Mouse (Mus musculus): ENCODE measurements at regions not wholly inside any gene's neighbourhood (a gene's known extent, or its start where the extent isn't known, plus 50 kb on each side); places are given as distances from the start of the nearest gene placed in this dataset.
A peak's percentile ranks its signal among the peaks of the same experiment; 100 is the strongest.

DNA sequence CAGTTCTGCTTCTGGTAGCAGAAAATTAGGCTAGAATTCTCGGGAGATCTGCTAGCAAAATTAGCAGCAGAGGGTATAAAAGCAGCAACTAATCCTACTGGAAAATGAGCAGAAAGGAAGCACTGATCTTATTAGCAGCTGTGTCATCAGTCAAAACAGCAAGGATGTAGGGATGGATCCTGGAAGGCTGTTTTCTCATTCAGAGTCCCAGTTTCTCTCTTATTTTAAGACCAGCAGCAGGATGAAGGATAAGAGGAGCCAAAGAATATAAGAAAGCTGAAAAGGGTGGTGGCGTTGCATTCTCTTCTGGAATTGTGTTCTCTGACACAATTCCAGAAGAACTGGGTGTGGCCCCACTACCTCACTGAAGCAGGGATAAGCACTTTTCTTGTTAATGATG is 123.0 kb upstream of the Pja2 start:
- ATAC-seq (ENCODE audit: low FRiP score) = no peak
- Histone ChIP-seq H3K4me1 (no peaks in the 10 kb centered on the region), H3K9me3 (replicated peaks) (no peaks in the 10 kb centered on the region), H3K9ac (replicated peaks) (no peak overlapping the region), H3K36me3 (no peaks in the 10 kb centered on the region), H3K4me2 (no peak overlapping the region), H3K4me3 (replicated peaks) (no peak overlapping the region), H3K27me3 (replicated peaks) (no peaks in the 10 kb centered on the region), H3K27ac (replicated peaks) (no peak overlapping the region)
- WGBS = 59% methylated on average over 2 of the region's 2 CpGs

DNA sequence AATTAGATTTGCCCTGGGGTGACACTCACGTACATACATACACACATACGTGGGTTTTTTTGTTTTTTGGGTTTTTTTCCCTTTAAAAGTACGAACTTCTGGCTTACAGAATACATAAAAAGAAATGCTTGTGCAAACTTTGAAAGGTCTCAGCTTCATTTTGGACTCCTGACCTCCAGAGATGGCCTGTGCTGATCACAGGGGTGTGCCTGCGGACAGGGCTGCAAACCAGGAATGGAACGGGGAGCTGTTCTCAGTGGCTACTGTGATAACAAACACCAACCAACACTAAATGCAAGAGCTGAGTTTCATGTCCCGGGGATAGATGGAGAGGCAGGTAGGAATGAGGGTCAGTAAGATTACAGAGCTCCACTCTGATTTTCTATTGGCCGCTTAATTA is 134.3 kb upstream of the Man2a1 start:
- Histone ChIP-seq H3K4me1 (peaks cover 15% of the 10 kb centered on the region), H3K4me2 (no peak overlapping the region), H3K36me3 (no peaks in the 10 kb centered on the region), H3K9me3 (replicated peaks) (no peaks in the 10 kb centered on the region), H3K27me3 (replicated peaks) (no peaks in the 10 kb centered on the region), H3K4me3 (replicated peaks) (no peak overlapping the region), H3K27ac (replicated peaks) (no peak overlapping the region), H3K9ac (replicated peaks) (no peak overlapping the region)
- 84% methylated on average over 7 of the region's 7 CpGs for WGBS
- ATAC-seq (ENCODE audit: low FRiP score) = no peak

DNA sequence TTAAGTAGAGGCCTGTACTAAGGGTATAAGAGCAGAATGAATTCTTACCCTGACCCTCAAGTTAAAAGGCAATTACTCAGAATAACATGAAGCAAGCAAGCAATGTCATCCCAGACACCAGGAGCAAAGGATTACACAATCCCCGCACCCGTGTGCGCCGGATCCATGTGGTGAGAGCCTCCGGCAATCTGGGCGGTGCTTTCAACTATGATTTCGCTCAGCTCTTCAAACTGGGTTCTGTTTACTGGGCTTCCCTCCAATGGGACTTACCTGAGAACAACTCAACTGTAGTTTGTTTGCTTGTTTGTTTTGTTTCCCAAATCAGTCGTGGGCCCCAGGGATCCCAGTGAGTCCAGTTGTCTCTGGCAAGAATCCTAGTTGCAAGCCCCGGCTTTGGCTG is 133.8 kb upstream of the Man2a1 start:
- WGBS = 77% methylated on average over 9 of the region's 9 CpGs
- H3K9me3 ChIP-seq (replicated peaks) = no peaks in the 10 kb centered on the region
- H3K36me3 ChIP-seq = no peaks in the 10 kb centered on the region
- no peak overlapping the region for H3K4me2 ChIP-seq
- no peak for ATAC-seq (ENCODE audit: low FRiP score)
- no peak overlapping the region for H3K9ac ChIP-seq (replicated peaks)
- H3K4me1 ChIP-seq = peaks cover 15% of the 10 kb centered on the region
- H3K27ac ChIP-seq (replicated peaks) = no peak overlapping the region
- no peak overlapping the region for H3K4me3 ChIP-seq (replicated peaks)
- H3K27me3 ChIP-seq (replicated peaks) = no peaks in the 10 kb centered on the region

DNA sequence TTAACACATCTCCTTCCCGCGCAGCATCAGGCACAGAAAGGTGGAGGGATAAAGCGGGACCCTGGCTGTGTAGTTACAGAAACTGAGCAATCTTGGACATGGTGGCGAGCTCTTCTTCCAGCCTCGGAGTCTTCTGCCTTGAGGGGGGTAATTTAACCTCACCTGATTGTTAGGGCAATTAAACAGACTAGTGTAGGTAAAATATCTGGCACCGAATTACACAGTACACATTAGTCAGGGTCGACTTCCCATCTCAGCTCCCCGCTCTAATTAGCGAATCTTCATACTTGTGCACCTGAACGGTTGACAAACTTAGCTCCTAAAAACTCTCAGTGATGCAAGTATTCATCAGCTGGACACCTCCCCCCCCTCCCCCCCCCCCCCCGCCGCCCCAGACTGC is 133.2 kb upstream of the Man2a1 start:
- no peaks in the 10 kb centered on the region for H3K9me3 ChIP-seq (replicated peaks)
- 61% methylated on average over 10 of the region's 12 CpGs for WGBS
- no peak overlapping the region for H3K9ac ChIP-seq (replicated peaks)
- H3K4me1 ChIP-seq = peaks cover 15% of the 10 kb centered on the region
- ATAC-seq (ENCODE audit: low FRiP score) = peak; percentile 38; the same call in 1 of the 2 replicates
- H3K27me3 ChIP-seq (replicated peaks) = no peaks in the 10 kb centered on the region
- H3K4me3 ChIP-seq (replicated peaks) = no peak overlapping the region
- no peaks in the 10 kb centered on the region for H3K36me3 ChIP-seq
- H3K27ac ChIP-seq (replicated peaks) = no peak overlapping the region
- no peak overlapping the region for H3K4me2 ChIP-seq

DNA sequence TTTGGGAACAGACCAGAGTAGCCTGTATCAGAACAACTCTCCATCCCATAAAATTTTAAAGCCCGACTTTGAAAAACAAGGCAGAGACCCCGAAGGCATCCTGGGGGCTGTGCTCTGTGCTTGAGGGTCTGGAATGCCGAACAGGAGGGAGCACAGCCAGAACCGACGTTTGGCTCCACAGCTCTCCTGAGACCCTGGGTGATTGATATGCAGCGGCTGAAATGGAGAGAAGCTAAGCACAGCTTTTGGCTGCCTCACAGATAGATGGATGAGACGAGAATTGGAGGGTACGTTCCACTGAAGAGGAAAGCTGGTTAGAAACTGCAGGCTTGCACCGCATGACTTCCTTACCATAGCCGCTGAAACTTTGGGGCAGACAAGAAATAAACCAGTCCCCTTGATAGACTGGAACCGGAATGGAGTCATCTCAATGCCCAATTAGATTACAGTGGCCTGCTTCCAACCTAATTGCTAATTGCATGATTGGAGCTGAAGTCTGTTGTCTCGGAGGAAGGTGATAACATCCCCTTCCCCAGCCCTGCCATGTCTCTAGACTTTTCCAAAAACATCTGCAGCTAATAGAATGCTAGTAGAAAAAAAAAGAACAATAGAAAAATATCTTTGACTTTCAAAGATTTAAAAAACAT is 130.7 kb upstream of the Man2a1 start:
- no peaks in the 10 kb centered on the region for H3K9me3 ChIP-seq (replicated peaks)
- H3K36me3 ChIP-seq = no peaks in the 10 kb centered on the region
- H3K9ac ChIP-seq (replicated peaks) = no peak overlapping the region
- WGBS = 12% methylated on average over 12 of the region's 12 CpGs
- H3K4me1 ChIP-seq = peaks cover 15% of the 10 kb centered on the region
- peak overlapping the region; percentile 12; the same call in 1 of the 2 replicates for H3K4me3 ChIP-seq (replicated peaks)
- H3K27ac ChIP-seq (replicated peaks) = no peak overlapping the region; the same call in 1 of the 2 replicates
- peak; percentile 47; the same call in 1 of the 2 replicates for ATAC-seq (ENCODE audit: low FRiP score)
- H3K4me2 ChIP-seq = peak overlapping the region; percentile 45
- H3K27me3 ChIP-seq (replicated peaks) = no peaks in the 10 kb centered on the region

DNA sequence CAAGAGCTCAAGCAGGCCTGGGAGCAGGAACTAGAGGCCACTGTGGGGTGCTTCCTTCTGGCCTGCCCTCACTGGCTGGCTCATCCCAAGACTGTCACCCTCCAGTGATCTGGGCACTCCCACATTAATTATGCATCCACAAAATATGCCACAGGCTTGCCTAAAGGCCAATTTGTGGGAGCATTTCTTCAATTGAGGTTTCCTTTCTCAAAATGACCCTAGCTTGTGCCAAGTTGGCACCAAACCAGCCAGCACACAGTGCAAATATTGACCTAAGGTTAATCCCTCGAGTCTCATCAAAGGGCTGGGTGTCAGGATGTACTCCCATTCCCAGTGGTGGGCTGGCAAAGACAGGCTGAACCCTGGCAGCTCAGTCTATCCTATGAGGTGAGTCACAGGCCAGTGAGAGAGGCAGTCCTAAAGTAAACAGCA is 119.9 kb upstream of the Man2a1 start:
- H3K9ac ChIP-seq (replicated peaks) = no peak overlapping the region
- H3K27me3 ChIP-seq (replicated peaks) = no peaks in the 10 kb centered on the region
- no peak overlapping the region for H3K4me3 ChIP-seq (replicated peaks)
- H3K36me3 ChIP-seq = no peaks in the 10 kb centered on the region
- no peak overlapping the region for H3K4me2 ChIP-seq
- no peaks in the 10 kb centered on the region for H3K9me3 ChIP-seq (replicated peaks)
- no peaks in the 10 kb centered on the region for H3K4me1 ChIP-seq
- ATAC-seq (ENCODE audit: low FRiP score) = no peak
- no peak overlapping the region for H3K27ac ChIP-seq (replicated peaks)
- WGBS = 29% methylated on average over 1 of the region's 1 CpGs

DNA sequence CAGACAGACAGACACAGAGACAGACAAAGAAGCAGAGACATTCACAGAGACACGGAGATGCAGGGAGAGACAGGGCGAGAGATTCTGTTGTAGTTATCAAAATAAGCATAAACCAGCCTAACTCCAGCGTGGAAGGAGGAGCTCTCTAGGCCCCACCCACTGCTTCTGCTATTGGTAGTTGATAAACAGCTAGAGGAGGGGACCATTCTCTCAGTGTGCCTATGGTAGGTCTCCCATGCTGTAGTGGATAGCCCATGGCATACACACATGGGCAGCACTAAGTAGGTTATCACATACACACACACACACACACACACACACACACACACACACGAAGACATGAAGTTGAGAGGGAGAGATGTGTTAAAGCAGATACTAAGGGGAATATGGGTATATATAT is 115.7 kb upstream of the Man2a1 start:
- Histone ChIP-seq H3K27ac (replicated peaks) (no peak overlapping the region), H3K4me1 (no peaks in the 10 kb centered on the region), H3K4me2 (no peak overlapping the region), H3K9ac (replicated peaks) (no peak overlapping the region), H3K27me3 (replicated peaks) (no peaks in the 10 kb centered on the region), H3K9me3 (replicated peaks) (no peaks in the 10 kb centered on the region), H3K36me3 (no peaks in the 10 kb centered on the region), H3K4me3 (replicated peaks) (no peak overlapping the region)
- no peak for ATAC-seq (ENCODE audit: low FRiP score)
- 88% methylated on average over 4 of the region's 4 CpGs for WGBS

DNA sequence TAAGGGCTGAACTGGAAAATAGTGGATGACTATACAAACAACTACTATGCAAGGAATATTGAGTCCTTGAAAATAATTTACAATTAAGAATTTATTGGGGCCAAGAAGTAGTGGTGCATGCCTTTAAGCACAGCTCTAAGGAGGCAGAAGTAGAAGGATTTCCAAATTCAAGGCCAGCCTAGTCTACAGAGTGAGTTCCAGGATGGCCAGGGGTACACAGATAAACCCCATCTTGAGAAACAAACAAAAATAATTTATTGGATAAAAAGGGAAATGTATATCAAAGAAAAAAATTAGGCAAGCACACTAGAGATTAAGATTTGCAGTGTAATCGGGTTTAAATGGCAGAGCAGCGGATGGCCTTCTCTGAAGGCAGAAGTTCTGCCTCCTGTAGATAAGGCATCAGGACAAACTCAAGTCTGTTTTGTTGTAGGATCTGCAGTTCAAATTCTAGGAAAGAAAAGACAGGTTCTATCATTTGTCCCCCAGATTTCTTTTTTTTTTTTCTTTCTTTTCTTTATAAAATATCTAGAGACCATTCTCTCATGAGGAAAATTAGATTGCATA is 110.7 kb upstream of the Man2a1 start:
- ATAC-seq (ENCODE audit: low FRiP score) = no peak
- Histone ChIP-seq H3K4me3 (replicated peaks) (no peak overlapping the region), H3K9me3 (replicated peaks) (no peaks in the 10 kb centered on the region), H3K4me2 (no peak overlapping the region), H3K9ac (replicated peaks) (no peak overlapping the region), H3K27ac (replicated peaks) (no peak overlapping the region), H3K27me3 (replicated peaks) (no peaks in the 10 kb centered on the region), H3K36me3 (no peaks in the 10 kb centered on the region), H3K4me1 (no peaks in the 10 kb centered on the region)
- WGBS = 86% methylated on average over 2 of the region's 2 CpGs

DNA sequence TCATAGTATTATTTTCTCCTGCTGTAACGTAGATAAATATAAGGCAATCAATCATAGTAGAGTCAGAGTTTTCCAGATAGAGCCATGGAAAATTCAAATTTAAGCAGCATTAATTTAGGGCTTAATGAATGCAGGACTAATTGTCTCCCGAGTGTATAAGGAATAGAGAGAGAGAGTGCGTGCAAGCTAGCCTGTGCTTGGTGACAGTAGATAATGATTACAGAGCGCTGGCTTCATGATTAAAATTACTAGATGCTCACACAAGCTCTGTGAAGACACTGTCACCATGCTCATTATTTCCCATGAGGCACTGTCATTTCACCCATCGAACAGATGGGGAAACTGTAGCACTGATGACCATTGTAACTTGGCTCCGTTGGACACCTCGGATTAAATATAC is 109.9 kb upstream of the Man2a1 start:
- H3K36me3 ChIP-seq = no peaks in the 10 kb centered on the region
- H3K9ac ChIP-seq (replicated peaks) = no peak overlapping the region
- no peak overlapping the region for H3K4me2 ChIP-seq
- no peak for ATAC-seq (ENCODE audit: low FRiP score)
- 50% methylated on average over 7 of the region's 7 CpGs for WGBS
- no peak overlapping the region for H3K27ac ChIP-seq (replicated peaks)
- no peaks in the 10 kb centered on the region for H3K9me3 ChIP-seq (replicated peaks)
- H3K4me1 ChIP-seq = no peaks in the 10 kb centered on the region
- H3K4me3 ChIP-seq (replicated peaks) = no peak overlapping the region
- H3K27me3 ChIP-seq (replicated peaks) = no peaks in the 10 kb centered on the region

DNA sequence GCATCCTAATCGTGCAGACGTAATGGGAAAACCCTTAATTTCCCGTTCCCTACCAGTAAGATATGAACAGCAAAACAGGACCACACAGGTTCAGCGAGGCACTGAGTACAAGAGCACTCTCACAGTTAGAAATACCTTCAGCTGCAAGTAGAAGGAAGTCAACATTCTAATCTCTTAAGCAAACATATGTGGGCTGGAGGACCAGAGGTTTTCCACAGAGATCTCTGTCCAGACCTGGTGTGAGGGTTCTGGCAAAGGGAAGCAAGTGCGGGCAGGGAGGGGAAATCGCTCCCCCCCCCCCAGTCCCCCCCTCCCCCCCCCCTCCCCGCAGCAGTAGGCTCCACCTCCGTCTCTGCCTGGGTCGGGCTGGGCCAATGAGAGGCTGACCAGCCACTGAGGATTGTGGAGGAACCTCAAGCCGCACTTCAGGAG is 108.6 kb upstream of the Man2a1 start:
- Histone ChIP-seq H3K4me1 (no peaks in the 10 kb centered on the region), H3K9ac (replicated peaks) (no peak overlapping the region), H3K27me3 (replicated peaks) (no peaks in the 10 kb centered on the region), H3K4me2 (no peak overlapping the region), H3K4me3 (replicated peaks) (no peak overlapping the region), H3K36me3 (no peaks in the 10 kb centered on the region), H3K27ac (replicated peaks) (no peak overlapping the region), H3K9me3 (replicated peaks) (no peaks in the 10 kb centered on the region)
- WGBS = 62% methylated on average over 9 of the region's 10 CpGs
- ATAC-seq (ENCODE audit: low FRiP score) = no peak

DNA sequence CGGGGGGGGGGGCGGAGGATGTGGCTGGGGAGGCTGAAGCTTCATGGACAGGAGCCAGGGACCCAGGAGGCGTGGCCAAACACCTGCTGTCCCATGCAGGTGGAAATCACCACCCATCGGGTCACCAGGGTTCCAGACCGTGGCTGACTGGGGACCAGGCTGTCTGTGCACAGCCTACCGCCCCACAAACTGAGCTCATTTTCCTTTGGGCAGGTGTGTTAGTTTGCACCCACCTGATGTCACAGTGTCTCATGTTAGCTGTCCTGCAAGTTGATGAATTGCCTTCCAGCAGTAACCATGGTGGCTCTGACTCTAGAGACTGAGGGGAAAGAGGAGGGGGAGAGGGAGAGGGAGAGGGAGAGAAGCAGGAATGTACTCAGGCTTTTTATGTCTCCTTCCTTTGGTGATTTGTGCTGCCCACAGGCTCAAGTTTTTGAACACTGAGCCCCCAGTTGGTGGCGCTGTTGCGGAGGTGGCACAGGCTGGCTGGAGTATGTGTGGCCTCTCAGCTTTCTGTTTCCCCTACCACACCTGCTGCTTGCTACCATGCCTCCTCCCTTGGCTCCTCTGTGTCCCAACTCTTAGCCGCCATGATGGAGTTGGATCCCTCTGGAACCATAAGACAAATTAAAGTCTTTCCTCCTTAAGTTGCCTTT is 107.8 kb upstream of the Man2a1 start:
- Histone ChIP-seq H3K27ac (replicated peaks) (no peak overlapping the region), H3K4me2 (no peak overlapping the region), H3K9me3 (replicated peaks) (no peaks in the 10 kb centered on the region), H3K9ac (replicated peaks) (no peak overlapping the region), H3K36me3 (no peaks in the 10 kb centered on the region), H3K27me3 (replicated peaks) (no peaks in the 10 kb centered on the region), H3K4me1 (no peaks in the 10 kb centered on the region), H3K4me3 (replicated peaks) (no peak overlapping the region)
- 40% methylated on average over 7 of the region's 9 CpGs for WGBS
- ATAC-seq (ENCODE audit: low FRiP score) = no peak

DNA sequence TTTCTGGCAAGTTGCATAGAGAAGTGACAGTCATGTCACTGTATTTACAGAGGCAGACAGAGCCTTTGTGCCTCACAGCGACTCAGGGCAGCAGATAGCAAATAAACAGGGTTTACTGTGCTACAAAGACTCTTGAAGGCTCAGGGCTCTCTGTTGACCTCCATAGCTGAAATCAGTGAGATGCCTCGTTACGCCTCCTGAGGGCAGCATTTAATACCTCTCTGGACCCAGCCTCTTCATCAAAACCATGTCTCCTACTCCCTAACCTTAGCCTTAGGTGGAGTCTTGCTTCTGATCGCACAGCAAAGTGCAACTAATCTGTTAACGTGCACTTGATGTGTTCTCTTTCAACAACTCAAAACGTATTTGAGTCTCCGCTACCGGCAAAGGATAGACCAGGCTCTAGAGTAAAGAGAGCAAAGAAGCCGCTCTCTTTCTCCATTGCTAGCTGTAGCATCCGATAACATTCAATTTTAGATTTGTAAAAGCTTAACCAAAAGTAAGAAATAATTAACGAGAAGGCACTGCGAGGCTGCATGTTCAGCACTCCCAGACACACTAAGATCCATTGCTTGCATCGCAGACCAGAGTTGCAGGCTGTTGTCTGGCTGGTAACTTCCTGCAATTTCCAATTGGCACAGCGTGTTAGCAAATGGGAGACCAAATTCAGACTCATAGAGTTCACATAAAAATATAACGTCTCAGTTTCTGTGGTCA is 101.1 kb upstream of the Man2a1 start:
- no peak for ATAC-seq (ENCODE audit: low FRiP score)
- Histone ChIP-seq H3K36me3 (no peaks in the 10 kb centered on the region), H3K4me3 (replicated peaks) (no peak overlapping the region), H3K9me3 (replicated peaks) (no peaks in the 10 kb centered on the region), H3K27me3 (replicated peaks) (no peaks in the 10 kb centered on the region), H3K4me2 (no peak overlapping the region), H3K9ac (replicated peaks) (no peak overlapping the region), H3K27ac (replicated peaks) (no peak overlapping the region), H3K4me1 (no peaks in the 10 kb centered on the region)
- 63% methylated on average over 15 of the region's 15 CpGs for WGBS
